Mouse (Mus musculus) thymus, postnatal 25 days (tissue): ENCODE results near the gene Snrpa.

ENCODE experiments used
- DNase-seq: peaks from one replicate; pipeline ENCODE4 v3.0.0; 2022

Snrpa gene

DNA sequence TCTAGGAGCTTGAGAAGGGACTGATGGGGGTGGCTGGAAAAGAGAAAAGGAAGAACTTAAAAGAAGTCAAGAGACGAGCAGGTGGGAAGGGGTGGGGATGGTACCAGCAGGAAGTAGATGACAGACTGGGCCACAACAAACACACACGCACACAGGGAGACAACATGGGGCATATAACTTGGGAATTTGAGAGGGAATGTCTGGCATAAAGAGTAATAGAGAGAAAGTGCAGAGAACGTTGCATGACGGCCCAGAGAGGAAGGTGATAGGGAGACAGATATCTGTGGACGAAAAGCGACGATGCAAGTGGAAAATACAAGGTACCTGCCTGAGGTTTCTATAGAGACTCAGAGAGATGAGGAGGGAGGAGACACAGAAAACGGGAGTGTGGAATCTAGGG lies 30.4 kb downstream of the Snrpa start:
- DNase-seq = peak; percentile 35

DNA sequence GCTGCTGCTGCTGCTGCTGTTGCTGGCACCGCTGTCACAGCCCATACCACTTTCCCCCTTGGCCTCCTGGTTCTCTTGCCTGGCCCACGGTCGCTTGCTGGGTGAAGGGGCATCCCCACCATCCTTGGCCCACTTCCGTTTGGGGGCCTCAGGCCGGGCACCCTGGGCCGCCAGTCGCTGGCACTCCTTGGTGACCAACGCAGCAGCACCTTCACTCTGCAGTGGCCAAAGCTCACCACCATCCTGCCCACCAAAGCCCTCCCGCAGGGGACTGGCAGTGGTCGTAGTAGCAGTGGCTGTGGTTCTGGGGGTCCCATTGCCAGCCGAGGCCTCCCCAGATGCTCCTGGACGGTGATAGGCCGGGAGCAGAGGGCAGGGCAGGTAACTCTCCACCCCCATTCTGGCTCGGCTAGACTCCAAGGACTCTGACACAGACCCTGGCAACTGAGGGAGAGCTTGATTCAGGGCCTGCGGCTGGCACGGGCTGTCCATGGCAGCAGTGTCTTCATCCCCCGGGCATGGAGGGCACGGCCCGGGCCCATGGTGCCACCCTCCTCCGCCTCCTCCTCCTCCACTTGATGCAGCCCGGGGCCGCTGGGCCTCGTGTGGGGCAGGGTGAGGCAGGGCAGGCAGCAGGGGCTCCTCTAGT lies 30.9 kb downstream of the Snrpa start:
- no peak for DNase-seq

DNA sequence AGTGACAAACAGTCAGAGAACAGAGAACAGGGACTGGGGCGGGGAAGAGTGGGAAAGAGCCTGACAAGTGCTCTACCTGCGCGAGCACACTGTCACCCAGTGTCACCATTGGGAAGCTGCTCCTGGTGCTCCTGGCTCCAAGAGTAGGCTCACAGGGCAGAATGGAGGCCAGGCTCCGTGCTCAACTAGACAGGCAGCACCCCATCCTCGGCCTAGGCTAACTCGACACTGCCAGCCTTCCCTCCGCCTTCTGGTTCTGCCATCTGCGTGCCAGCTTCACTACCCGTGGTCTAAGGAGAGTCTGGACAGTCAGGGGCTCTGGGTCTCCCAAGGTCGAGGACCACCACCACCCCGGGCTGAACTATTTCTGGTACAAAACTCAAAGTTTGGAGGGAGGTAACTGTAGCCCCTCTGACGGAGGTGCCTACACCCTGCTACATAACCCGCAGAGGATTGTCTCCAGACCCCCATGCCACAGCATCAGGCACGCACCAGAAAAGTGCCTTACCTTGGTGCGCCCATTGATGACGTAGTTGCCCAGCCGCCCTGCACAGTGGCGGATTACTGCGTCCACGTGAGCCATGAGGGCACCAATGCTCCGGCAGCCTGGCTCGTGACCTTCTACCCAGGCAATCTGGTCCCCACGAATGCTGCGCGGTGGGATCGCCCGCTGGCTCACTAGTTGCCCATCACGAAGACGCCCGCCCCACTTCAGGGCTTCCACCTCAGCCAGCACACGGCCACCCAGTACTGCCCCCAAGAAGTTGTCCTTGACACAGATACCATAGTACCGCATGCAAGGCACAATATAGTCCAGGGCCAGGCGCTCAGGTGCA lies 31.7 kb downstream of the Snrpa start:
- DNase-seq = no peak

DNA sequence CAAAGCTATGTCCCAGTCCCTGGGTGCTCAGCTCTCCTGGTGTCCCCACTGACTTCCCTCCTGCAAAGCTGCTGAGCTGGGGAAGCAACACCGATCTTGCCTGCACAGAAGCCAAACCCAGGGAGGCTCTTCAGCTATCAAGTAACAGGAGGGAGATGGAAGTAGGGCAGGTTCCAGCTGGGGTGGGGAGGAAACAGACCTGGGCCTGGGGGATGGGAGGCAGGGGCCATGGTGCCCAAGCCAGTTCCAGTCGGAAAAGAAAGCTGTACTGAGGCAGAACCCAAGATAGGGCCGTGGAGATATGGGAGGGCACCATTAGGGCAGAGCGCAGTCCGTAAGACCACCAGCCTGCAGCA lies 32.6 kb downstream of the Snrpa start:
- no peak for DNase-seq

DNA sequence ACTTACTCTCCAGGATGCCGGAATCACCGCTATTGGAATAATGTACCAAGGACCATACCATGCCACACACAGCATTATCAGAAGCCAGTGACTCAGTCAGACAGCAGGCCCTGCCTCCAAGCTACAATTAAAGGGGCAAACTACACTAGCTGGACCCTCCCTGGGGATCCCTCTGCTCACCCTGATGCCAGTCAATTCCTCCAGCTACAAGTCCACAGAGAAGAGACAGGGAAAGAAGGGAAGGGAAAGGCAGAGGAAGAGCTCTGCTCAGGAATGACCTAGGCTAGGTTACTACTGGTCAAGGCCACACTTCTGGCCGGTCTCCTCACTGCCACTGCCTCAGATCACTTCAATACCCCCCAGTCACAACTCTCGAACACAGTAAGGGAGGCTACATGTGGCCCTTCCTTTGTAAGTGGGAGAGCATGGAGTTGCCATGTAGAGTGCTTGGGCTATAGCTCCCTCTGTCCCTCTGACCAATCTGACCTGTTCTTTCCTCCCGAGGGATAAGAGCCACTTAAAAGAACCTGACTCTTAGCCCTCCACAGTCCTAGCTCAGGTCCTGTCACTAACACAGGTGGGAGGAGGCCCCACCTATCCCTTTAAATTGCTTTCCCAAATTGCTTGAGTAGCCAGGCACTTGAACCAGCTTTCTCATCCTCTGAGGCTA lies 33.2 kb downstream of the Snrpa start:
- DNase-seq = no peak

DNA sequence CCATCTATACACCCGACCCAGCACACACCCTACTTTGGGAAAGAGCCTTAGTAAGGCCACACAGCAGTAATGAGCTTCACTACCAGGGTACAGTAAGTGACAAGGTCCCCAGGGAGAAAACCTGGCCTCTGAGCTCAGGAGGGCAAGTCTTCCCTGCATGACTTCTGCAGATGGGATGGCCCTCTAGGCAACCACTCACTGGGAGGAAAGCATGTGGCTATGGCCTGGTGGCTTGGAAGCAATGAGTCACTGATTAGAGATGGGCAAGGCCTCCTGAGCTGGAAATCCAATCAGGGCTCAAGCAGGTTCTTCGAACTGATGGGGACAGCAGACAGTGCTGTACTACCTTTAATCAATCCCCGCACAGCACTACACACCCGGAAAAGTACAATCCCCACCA lies 34.3 kb downstream of the Snrpa start:
- no peak for DNase-seq

DNA sequence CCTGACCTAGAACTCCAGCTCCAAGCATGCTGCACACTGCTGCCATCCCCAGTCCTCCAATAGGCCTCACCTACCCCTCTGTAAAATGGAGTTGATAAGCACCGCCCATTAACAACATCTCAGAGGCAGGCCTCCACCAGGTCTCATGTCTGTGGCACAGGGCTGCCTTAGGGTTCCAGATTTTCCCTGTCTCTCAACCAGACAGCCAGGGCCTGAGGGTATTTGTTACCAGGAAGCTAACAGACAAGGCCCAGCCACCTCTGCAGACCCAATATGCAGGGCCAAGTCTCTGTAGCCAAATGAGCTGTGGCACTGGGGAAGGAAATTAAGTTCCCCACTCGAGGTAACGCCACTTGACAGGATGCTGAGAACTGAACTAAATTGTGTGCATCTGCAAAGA lies 35.1 kb downstream of the Snrpa start:
- DNase-seq = no peak

DNA sequence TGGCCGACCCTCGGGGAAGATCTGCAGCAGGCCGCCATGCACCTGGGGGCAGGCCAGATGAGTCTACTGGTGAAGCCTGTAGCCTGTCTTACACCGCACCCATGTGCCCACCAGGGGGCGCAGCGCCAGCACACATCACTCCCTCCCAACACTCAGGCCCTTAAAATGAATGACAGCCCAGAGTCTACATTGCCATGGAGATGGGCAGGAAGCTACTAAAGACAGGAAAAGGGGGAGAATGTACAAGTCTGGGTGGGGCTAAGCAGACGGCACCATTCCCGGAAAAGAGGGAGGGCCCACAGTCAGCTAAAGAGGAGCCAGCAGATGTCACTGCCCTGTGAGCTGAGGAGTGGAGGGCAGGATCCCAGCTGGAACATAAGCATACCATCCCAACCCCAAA lies 36.2 kb downstream of the Snrpa start:
- peak; percentile 91 for DNase-seq

DNA sequence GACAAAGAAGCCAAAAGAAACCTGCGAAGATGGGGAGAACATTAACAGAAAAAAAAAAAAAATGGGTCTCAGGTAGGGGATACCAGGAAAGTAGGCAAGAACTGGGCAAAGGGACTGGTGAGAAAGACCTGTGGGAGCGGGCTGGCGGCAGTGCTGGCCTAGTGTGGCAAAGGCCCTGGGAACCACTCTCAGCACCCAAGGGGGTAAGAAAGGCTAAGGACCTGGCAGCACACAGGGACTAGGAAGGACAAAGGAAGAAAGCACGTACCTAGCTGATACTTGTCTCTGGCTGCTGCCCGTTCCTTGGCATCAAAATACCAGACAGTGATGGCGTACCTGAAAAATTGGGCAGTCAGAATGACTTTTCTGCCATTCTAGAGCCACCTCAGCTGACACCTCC lies 36.8 kb downstream of the Snrpa start:
- no peak for DNase-seq

DNA sequence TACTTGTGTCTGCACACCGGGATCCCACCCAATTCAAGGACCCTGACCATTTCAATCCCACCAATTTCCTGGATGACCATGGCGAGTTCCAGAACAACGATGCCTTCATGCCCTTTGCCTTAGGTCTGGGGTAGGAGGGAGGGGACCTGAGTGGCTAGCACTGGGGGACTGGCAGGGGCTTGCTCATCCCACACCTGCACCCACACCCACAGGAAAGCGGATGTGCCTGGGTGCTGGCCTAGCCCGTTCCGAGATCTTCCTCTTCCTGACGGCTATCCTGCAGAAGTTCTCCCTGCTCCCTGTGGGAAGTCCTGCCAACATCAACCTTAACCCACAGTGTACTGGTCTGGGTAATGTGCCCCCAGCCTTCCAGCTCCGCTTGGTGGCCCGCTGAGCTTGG lies 37.9 kb downstream of the Snrpa start:
- no peak for DNase-seq

DNA sequence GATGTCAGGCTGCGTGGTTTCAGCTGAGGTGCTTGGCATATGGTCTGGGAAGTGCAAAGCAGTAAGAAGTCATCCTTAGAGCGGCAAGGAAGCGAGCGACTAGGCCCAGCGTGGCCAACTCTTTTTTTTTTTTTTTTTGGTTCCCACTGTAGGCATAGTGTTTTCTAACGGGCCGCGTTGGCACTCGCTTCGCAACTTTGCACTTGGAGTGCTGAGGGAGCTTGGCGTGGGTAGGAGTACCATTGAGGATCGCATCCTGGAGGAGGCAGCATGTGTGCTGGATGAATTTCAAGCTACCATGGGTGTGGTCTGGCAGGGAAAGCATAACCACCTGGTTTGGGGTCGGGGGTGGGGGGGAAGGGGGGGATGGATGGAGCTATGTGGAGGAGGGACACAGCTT lies 40.1 kb downstream of the Snrpa start:
- no peak for DNase-seq

DNA sequence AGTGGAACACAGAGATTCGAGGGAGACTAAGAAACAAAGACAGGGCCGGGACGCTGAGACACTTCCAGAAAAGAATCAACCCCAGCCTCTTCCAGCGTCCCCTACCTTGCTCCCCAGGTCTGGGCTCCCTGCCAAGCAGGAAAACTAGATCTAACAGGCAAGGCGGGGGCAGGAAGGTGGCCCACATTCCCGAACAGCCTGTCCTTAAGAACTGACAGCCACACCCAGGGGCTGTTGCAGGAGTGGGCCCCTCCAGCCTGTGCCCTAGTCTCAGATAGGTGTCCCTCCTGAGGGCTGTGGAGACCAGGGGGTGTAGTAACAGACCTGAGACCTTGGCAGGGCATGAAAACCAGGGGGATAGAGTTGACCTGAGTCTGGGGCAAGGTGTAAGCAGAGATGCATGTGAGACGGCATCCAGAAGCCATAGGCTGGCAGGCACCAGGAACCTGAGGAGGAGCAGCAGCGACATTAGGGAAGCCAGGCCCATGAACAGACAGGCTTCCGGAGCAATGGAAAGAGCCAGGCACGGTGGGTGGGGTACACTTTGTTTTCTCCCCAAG lies 42.8 kb downstream of the Snrpa start, which contains the start of gene Cyp2t4:
Gene Cyp2t4 (plus strand): TSS at position 510 of the 560 bp plus-strand sequence.
- no peak for DNase-seq
